Mouse (Mus musculus): ENCODE data around the gene Ptprk. TPM values are rescaled to one million over a fixed set of nuclear protein-coding genes. Genes with fewer than 3 reads are reported as not detected.

The Ptprk gene
- total and polyA plus RNA-seq, 3 experiments, result 0.02 to 2.4 (median 0.49) TPM

DNA sequence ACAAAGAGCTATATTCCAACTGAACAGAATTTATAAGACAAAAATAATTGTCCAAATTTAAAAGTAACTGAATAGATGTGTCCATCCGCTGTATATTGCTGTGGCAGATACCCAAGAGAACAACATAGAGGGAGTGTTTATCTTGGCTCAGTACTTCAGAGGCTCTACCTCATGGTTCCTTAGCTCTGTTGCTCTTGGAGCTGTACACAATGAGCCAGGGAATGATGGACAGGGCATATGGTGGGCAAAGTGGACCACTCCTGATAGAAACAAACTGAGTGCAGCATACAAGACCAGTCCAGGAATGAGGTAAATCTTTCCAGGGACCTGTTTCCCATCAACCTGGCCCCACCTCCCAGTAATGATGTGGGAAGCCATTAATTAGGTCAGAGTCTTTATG, 468.1 kb downstream of the Ptprk start:
- H3K36me3 ChIP-seq (replicated peaks), result no peaks in the 10 kb centered on the region
- no peak overlapping the region for H3K4me3 ChIP-seq (ENCODE audit: low read depth, low read length)
- no peaks in the 10 kb centered on the region for H3K4me1 ChIP-seq (ENCODE audit: insufficient read depth, low read depth, low read length)
- H3K27me3 ChIP-seq (ENCODE audit: insufficient read depth, low read length), result no peaks in the 10 kb centered on the region
- DNase-seq (ENCODE audit: low spot score) (no peak), ATAC-seq (ENCODE audit: extremely low read depth, insufficient number of reproducible peaks, low FRiP score, poor library complexity, severe bottlenecking) (no peak)
- TF ChIP-seq GATA1 (IDR thresholded peaks at IDR 0.05; ENCODE audit: borderline replicate concordance, low read length), result no peak
- no peak for TF ChIP-seq POLR2AphosphoS5 (IDR thresholded peaks at IDR 0.05; ENCODE audit: insufficient replicate concordance, low read depth, low read length)
- TF ChIP-seq TAL1 (conservative IDR thresholded peaks at IDR 0.05; ENCODE audit: low read depth, low read length), result no peak
- no peak for TF ChIP-seq CTCF (IDR thresholded peaks at IDR 0.05; ENCODE audit: low read depth, low read length)
- TF ChIP-seq GATA2 (IDR thresholded peaks at IDR 0.05; ENCODE audit: borderline replicate concordance, low read depth, low read length), result no peak
- no peaks in the 10 kb centered on the region for H3K9me3 ChIP-seq (replicated peaks)

GRCm38 (mm10) chr10:28550549-28550948, 475.9 kb downstream of the Ptprk start:
- Histone ChIP-seq H3K27me3 (ENCODE audit: insufficient read depth, low read length) (no peaks in the 10 kb centered on the region), H3K4me3 (ENCODE audit: low read depth, low read length) (no peak overlapping the region), H3K4me1 (ENCODE audit: insufficient read depth, low read depth, low read length) (peaks cover 13% of the 10 kb centered on the region; the same call in 1 of the 2 replicates), H3K36me3 (replicated peaks) (no peaks in the 10 kb centered on the region), H3K9me3 (replicated peaks) (no peaks in the 10 kb centered on the region)
- DNase-seq (ENCODE audit: low spot score), result no peak
- TF ChIP-seq GATA1 (IDR thresholded peaks at IDR 0.05; ENCODE audit: borderline replicate concordance, low read length) (no peak), TAL1 (conservative IDR thresholded peaks at IDR 0.05; ENCODE audit: low read depth, low read length) (no peak), POLR2AphosphoS5 (IDR thresholded peaks at IDR 0.05; ENCODE audit: insufficient replicate concordance, low read depth, low read length) (no peak), GATA2 (IDR thresholded peaks at IDR 0.05; ENCODE audit: borderline replicate concordance, low read depth, low read length) (no peak), CTCF (IDR thresholded peaks at IDR 0.05; ENCODE audit: low read depth, low read length) (no peak)
- ATAC-seq (ENCODE audit: extremely low read depth, insufficient number of reproducible peaks, low FRiP score, poor library complexity, severe bottlenecking), result no peak

DNA sequence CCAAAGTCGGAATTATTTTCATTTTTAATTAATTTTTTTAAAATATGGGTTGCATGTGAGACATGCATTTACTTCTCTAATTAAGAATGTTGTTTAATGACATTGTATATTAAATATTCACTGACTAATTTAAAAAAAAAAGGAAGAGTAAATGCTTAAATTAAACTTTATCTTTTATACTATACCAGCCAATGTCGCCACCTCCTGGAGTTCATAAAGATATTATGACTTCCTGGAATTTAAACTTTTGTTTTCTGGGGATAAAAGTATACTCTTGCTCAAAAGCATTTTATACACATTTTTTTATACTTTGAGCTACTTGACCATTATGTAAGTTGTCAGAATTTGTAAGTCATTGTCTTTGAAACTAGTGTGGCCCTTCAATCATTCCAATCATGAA, 477.4 kb downstream of the Ptprk start:
- Histone ChIP-seq H3K27me3 (ENCODE audit: insufficient read depth, low read length) (no peaks in the 10 kb centered on the region), H3K4me3 (ENCODE audit: low read depth, low read length) (no peak overlapping the region), H3K9me3 (replicated peaks) (no peaks in the 10 kb centered on the region), H3K4me1 (ENCODE audit: insufficient read depth, low read depth, low read length) (peaks cover 13% of the 10 kb centered on the region; the same call in 1 of the 2 replicates), H3K36me3 (replicated peaks) (no peaks in the 10 kb centered on the region)
- TF ChIP-seq POLR2AphosphoS5 (IDR thresholded peaks at IDR 0.05; ENCODE audit: insufficient replicate concordance, low read depth, low read length), result no peak
- no peak for TF ChIP-seq CTCF (IDR thresholded peaks at IDR 0.05; ENCODE audit: low read depth, low read length)
- no peak for TF ChIP-seq TAL1 (conservative IDR thresholded peaks at IDR 0.05; ENCODE audit: low read depth, low read length)
- no peak for TF ChIP-seq GATA2 (IDR thresholded peaks at IDR 0.05; ENCODE audit: borderline replicate concordance, low read depth, low read length)
- TF ChIP-seq GATA1 (IDR thresholded peaks at IDR 0.05; ENCODE audit: borderline replicate concordance, low read length), result no peak
- DNase-seq (ENCODE audit: low spot score), result no peak
- ATAC-seq (ENCODE audit: extremely low read depth, insufficient number of reproducible peaks, low FRiP score, poor library complexity, severe bottlenecking), result no peak

DNA sequence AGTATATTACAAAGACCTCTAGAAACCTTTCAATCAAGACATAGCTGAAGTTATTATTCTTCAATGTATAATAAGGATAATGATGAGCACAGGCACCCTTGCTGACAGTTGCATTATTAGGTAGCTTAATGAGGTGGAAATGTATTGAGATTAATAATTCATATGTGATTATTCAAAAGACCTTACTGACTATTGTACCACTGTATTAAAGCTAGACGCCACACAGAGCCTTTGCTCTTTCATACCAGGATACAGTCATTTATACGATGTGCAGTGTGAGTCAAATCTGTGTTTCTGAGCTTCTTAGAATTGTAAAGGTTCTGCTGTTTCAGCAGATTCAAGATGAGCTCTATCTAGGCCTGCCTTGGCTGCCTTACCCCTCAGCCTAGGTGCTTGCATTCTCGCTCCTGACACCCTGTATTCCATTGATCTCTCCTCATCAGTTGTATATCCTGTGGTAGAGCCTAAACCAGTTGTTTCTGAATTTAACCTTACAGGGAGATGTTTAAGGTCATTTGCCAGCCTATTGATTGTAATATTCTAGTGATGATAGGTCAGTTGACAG, 489.6 kb downstream of the Ptprk start:
- no peaks in the 10 kb centered on the region for H3K36me3 ChIP-seq (replicated peaks)
- DNase-seq (ENCODE audit: low spot score) (no peak), ATAC-seq (ENCODE audit: extremely low read depth, insufficient number of reproducible peaks, low FRiP score, poor library complexity, severe bottlenecking) (no peak)
- no peak overlapping the region for H3K4me3 ChIP-seq (ENCODE audit: low read depth, low read length)
- H3K9me3 ChIP-seq (replicated peaks), result no peaks in the 10 kb centered on the region
- TF ChIP-seq GATA2 (IDR thresholded peaks at IDR 0.05; ENCODE audit: borderline replicate concordance, low read depth, low read length) (no peak), GATA1 (IDR thresholded peaks at IDR 0.05; ENCODE audit: borderline replicate concordance, low read length) (no peak), POLR2AphosphoS5 (IDR thresholded peaks at IDR 0.05; ENCODE audit: insufficient replicate concordance, low read depth, low read length) (no peak), CTCF (IDR thresholded peaks at IDR 0.05; ENCODE audit: low read depth, low read length) (no peak), TAL1 (conservative IDR thresholded peaks at IDR 0.05; ENCODE audit: low read depth, low read length) (no peak)
- no peaks in the 10 kb centered on the region for H3K27me3 ChIP-seq (ENCODE audit: insufficient read depth, low read length)
- peaks cover 25% of the 10 kb centered on the region for H3K4me1 ChIP-seq (ENCODE audit: insufficient read depth, low read depth, low read length)

GRCm38 (mm10) chr10:28566378-28566777, 491.8 kb downstream of the Ptprk start:
- peak; percentile 93 for ATAC-seq (ENCODE audit: extremely low read depth, insufficient number of reproducible peaks, low FRiP score, poor library complexity, severe bottlenecking)
- Histone ChIP-seq H3K27me3 (ENCODE audit: insufficient read depth, low read length) (no peaks in the 10 kb centered on the region), H3K4me1 (ENCODE audit: insufficient read depth, low read depth, low read length) (peaks cover 29% of the 10 kb centered on the region), H3K4me3 (ENCODE audit: low read depth, low read length) (no peak overlapping the region), H3K9me3 (replicated peaks) (no peaks in the 10 kb centered on the region), H3K36me3 (replicated peaks) (no peaks in the 10 kb centered on the region)
- DNase-seq (ENCODE audit: low spot score), result peak; percentile 20
- TF ChIP-seq TAL1 (conservative IDR thresholded peaks at IDR 0.05; ENCODE audit: low read depth, low read length), result peak; percentile 81
- TF ChIP-seq GATA1 (IDR thresholded peaks at IDR 0.05; ENCODE audit: borderline replicate concordance, low read length), result no peak

GRCm38 (mm10) chr10:28566828-28567227, 492.2 kb downstream of the Ptprk start:
- H3K4me1 ChIP-seq (ENCODE audit: insufficient read depth, low read depth, low read length), result peaks cover 29% of the 10 kb centered on the region
- H3K4me3 ChIP-seq (ENCODE audit: low read depth, low read length), result no peak overlapping the region
- no peaks in the 10 kb centered on the region for H3K9me3 ChIP-seq (replicated peaks)
- TF ChIP-seq TAL1 (conservative IDR thresholded peaks at IDR 0.05; ENCODE audit: low read depth, low read length) (no peak), POLR2AphosphoS5 (IDR thresholded peaks at IDR 0.05; ENCODE audit: insufficient replicate concordance, low read depth, low read length) (no peak), CTCF (IDR thresholded peaks at IDR 0.05; ENCODE audit: low read depth, low read length) (no peak), GATA2 (IDR thresholded peaks at IDR 0.05; ENCODE audit: borderline replicate concordance, low read depth, low read length) (no peak), GATA1 (IDR thresholded peaks at IDR 0.05; ENCODE audit: borderline replicate concordance, low read length) (no peak)
- no peaks in the 10 kb centered on the region for H3K36me3 ChIP-seq (replicated peaks)
- no peaks in the 10 kb centered on the region for H3K27me3 ChIP-seq (ENCODE audit: insufficient read depth, low read length)
- no peak for ATAC-seq (ENCODE audit: extremely low read depth, insufficient number of reproducible peaks, low FRiP score, poor library complexity, severe bottlenecking)
- DNase-seq (ENCODE audit: low spot score), result no peak
